Mouse (Mus musculus): ENCODE results near the gene Zcchc24.
"Not testable (repeated sequence)": the region's sequence is repeated elsewhere in the genome, so short reads cannot be mapped to it uniquely, and the experiment has no call there.

The Zcchc24 gene

GRCm38 (mm10) chr14:25768915-25769625, at the start of gene Zcchc24:
Gene Zcchc24 (minus strand): TSS chr14:25769039.
- DNase-seq, result peak; percentile 82 to 83

- peak; percentile 27 to 63 for DNase-seq
Measured at GRCm38 (mm10) chr14:25816416-25816815, 47.6 kb upstream of the Zcchc24 start.

GRCm38 (mm10) chr14:25814140-25814539, 45.3 kb upstream of the Zcchc24 start:
- no peak for DNase-seq

GRCm38 (mm10) chr14:25811026-25811425, 42.2 kb upstream of the Zcchc24 start:
- not testable (repeated sequence) for DNase-seq

GRCm38 (mm10) chr14:25806561-25806960, 37.7 kb upstream of the Zcchc24 start:
- no peak for DNase-seq

GRCm38 (mm10) chr14:25805871-25806270, 37.0 kb upstream of the Zcchc24 start:
- DNase-seq, result peak in 1 of 2 experiments; percentile 18

- no peak for DNase-seq
Measured at GRCm38 (mm10) chr14:25803246-25803809, 34.5 kb upstream of the Zcchc24 start.

- no peak for DNase-seq
Measured at GRCm38 (mm10) chr14:25802511-25802910, 33.7 kb upstream of the Zcchc24 start.

GRCm38 (mm10) chr14:25800166-25800960, 31.5 kb upstream of the Zcchc24 start:
- peak; percentile 31 to 77 for DNase-seq

- DNase-seq, result no peak
Measured at GRCm38 (mm10) chr14:25796619-25797018, 27.8 kb upstream of the Zcchc24 start.

GRCm38 (mm10) chr14:25795561-25796174, 26.8 kb upstream of the Zcchc24 start:
- DNase-seq, result no peak

- no peak for DNase-seq
Measured at GRCm38 (mm10) chr14:25795067-25795466, 26.2 kb upstream of the Zcchc24 start.

- no peak for DNase-seq
Measured at GRCm38 (mm10) chr14:25794331-25794730, 25.5 kb upstream of the Zcchc24 start.

GRCm38 (mm10) chr14:25790768-25791302, 22.0 kb upstream of the Zcchc24 start:
- no peak for DNase-seq

- DNase-seq, result no peak
Measured at GRCm38 (mm10) chr14:25789946-25790345, 21.1 kb upstream of the Zcchc24 start.

- DNase-seq, result no peak
Measured at GRCm38 (mm10) chr14:25789207-25789606, 20.4 kb upstream of the Zcchc24 start.

- no peak for DNase-seq
Measured at GRCm38 (mm10) chr14:25788201-25788600, 19.4 kb upstream of the Zcchc24 start.

- no peak for DNase-seq
Measured at GRCm38 (mm10) chr14:25787387-25787910, 18.6 kb upstream of the Zcchc24 start.

- DNase-seq, result peak; percentile 20 to 27
Measured at GRCm38 (mm10) chr14:25786959-25787358, 18.1 kb upstream of the Zcchc24 start.

- DNase-seq, result no peak
Measured at GRCm38 (mm10) chr14:25785210-25785609, 16.4 kb upstream of the Zcchc24 start.

- DNase-seq, result no peak
Measured at GRCm38 (mm10) chr14:25783220-25783619, 14.4 kb upstream of the Zcchc24 start.

- no peak for DNase-seq
Measured at GRCm38 (mm10) chr14:25780601-25781000, 11.8 kb upstream of the Zcchc24 start.

- no peak for DNase-seq
Measured at GRCm38 (mm10) chr14:25776294-25776693, 7.5 kb upstream of the Zcchc24 start.
